In the genomic region with DNA sequence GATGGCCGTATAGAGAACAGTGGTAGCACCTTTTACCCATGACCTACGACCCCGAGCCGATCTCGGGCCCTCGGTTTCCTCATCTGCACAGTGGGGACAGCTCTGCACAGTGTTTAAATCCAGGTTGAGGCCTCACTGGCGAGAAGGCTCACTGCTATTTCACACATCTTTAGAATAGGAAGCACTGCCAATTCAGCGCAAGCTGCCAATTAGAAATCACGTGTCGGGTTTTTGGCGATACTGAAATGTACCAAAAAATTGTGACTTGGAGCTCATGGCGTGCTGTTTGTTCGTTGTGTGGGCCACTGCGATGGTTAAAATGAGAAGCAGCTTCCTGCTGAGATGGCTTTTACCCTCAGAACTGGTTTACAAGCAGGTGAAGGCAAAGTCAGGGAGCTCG, we compare ENCODE assay signal across 26 mouse cellular contexts. TPM values are rescaled to one million over a fixed set of nuclear protein-coding genes. Genes with fewer than 3 reads are reported as not detected.
"Had no signal": no experiment of that assay in that cellular context is flagged by ENCODE, and none has a peak within 500 bp of the region (broad histone marks: within the 10 kb centered on the region; RNA-seq: fewer than 3 reads in every experiment).

No protein-coding gene starts in this region.

- H3K9ac ChIP-seq: limb, embryonic 13.5 days; liver, embryonic 12.5 days; liver, embryonic 15.5 days; lung, embryonic 15.5 days; midbrain, embryonic 13.5 days; neural tube, embryonic 13.5 days had no signal

- ATAC-seq: intestine, embryonic 16.5 days; liver, embryonic 12.5 days; midbrain, embryonic 13.5 days; midbrain, embryonic 16.5 days had no signal

- H3K9me3 ChIP-seq: limb, embryonic 10.5 days; limb, embryonic 13.5 days; liver, embryonic 12.5 days; liver, embryonic 15.5 days; lung, embryonic 15.5 days; megakaryocyte, embryonic 14.5 days; midbrain, embryonic 10.5 days; midbrain, embryonic 13.5 days; neural tube, embryonic 13.5 days had no signal

- H3K27me3 ChIP-seq: midbrain, embryonic 13.5 days had no signal

- H3K4me3 ChIP-seq: limb, embryonic 10.5 days; limb, embryonic 13.5 days; liver, embryonic 12.5 days; liver, embryonic 15.5 days; lung, embryonic 15.5 days; megakaryocyte, embryonic 14.5 days; midbrain, embryonic 10.5 days; midbrain, embryonic 13.5 days; myocyte; neural tube, embryonic 13.5 days had no signal

- H3K4me2 ChIP-seq: limb, embryonic 13.5 days; liver, embryonic 12.5 days; liver, embryonic 15.5 days; lung, embryonic 15.5 days; midbrain, embryonic 13.5 days; neural tube, embryonic 13.5 days had no signal

- DNase-seq: kidney, adult 18-20 months; kidney, adult 9 months; kidney, postnatal 14 days; kidney, postnatal 4 days; liver; lung, adult 18-20 months; lung, postnatal 10 days; lung, postnatal 36 days; retina, postnatal 1 day; right cerebral cortex, postnatal 4 days; thymus, adult 2 months; thymus, postnatal 25 days had no signal

- H3K27ac ChIP-seq: limb, embryonic 10.5 days; limb, embryonic 13.5 days; liver, embryonic 12.5 days; liver, embryonic 15.5 days; lung, embryonic 15.5 days; midbrain, embryonic 10.5 days; midbrain, embryonic 13.5 days; neural tube, embryonic 13.5 days; stomach, postnatal 0 days had no signal

- H3K4me1 ChIP-seq: liver, embryonic 12.5 days; liver, embryonic 15.5 days; lung, embryonic 15.5 days; megakaryocyte, embryonic 14.5 days had no signal

- H3K36me3 ChIP-seq: limb, embryonic 10.5 days; limb, embryonic 13.5 days; liver, embryonic 12.5 days; liver, embryonic 15.5 days; lung, embryonic 15.5 days; midbrain, embryonic 10.5 days; midbrain, embryonic 13.5 days; neural tube, embryonic 13.5 days had no signal

RNA-seq across cellular contexts. Expression of a gene that starts 27.2 kb away (rescaled TPM):
- total RNA-seq: monocyte, adult 5-6 weeks had no signal
- polyA plus RNA-seq: liver, embryonic 12.5 days; myocyte had no signal
